ENCODE assay signal across 23 mouse cellular contexts in the genomic region with DNA sequence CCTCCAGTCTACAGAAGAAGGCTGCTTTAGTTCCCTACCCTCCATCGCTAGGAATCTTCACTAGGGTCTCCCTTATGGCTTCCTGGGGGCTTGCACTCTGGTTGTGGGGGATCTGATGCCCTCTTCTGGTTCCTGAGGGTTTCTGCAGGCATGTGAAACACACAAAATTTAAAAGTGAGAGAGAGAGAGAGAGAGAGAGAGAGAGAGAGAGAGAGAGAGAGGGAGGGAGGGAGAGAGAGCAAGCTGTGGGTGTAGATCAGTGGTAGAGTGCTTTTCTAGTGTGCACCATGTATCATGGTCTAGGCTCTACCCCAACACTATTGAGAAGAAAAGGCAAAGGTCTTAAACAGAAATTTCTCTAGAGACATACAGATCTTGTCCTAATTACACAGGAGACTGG. TPM values are rescaled to one million over a fixed set of nuclear protein-coding genes. Genes with fewer than 3 reads are reported as not detected.
DNase-seq lines count a peak whose midpoint lies in the region; TF ChIP-seq lines count a peak whose summit lies in the region.
"Had no signal": no experiment of that assay in that cellular context is flagged by ENCODE, and none has a peak within 500 bp of the region (broad histone marks: within the 10 kb centered on the region; RNA-seq: fewer than 3 reads in every experiment).

No protein-coding gene starts in this region.

- TF ChIP-seq CTCF in layer of hippocampus, adult 2 months (conservative IDR thresholded peaks at IDR 0.05): peak; percentile 38

- H3K36me3 ChIP-seq in midbrain, embryonic 10.5 days: no peaks in the 10 kb centered on the region
- H3K36me3 ChIP-seq: embryonic facial prominence, embryonic 13.5 days; heart, embryonic 15.5 days; hindbrain, embryonic 10.5 days had no signal

- no peaks in the 10 kb centered on the region for H3K4me1 ChIP-seq in midbrain, embryonic 10.5 days
- H3K4me1 ChIP-seq: embryonic facial prominence, embryonic 13.5 days; forebrain, embryonic 13.5 days; heart, embryonic 15.5 days; hindbrain, embryonic 10.5 days had no signal

- no peaks in the 10 kb centered on the region for H3K9me3 ChIP-seq in midbrain, embryonic 10.5 days (replicated peaks)
- H3K9me3 ChIP-seq: embryonic facial prominence, embryonic 13.5 days; forebrain, embryonic 13.5 days; heart, embryonic 15.5 days; hindbrain, embryonic 10.5 days had no signal

- 55% methylated on average over 1 of the region's 1 CpGs for WGBS in midbrain, embryonic 10.5 days

- DNase-seq in layer of hippocampus, adult 2 months (ENCODE audit: low spot score in 2 of 2): no peak
- no peak for DNase-seq in layer of hippocampus, postnatal 36 days
- DNase-seq in thymus, postnatal 0 days (ENCODE audit: low spot score): peak; percentile 26
- no peak for DNase-seq in thymus, postnatal 10 days (ENCODE audit: low spot score in 2 of 2)
- peak; percentile 35 for DNase-seq in R1 (ENCODE audit: low read depth, low spot score)
- no peak for DNase-seq in spleen, postnatal 36 days (ENCODE audit: low spot score in 2 of 2)
- no peak for DNase-seq in midbrain, embryonic 10.5 days (ENCODE audit: low spot score)
- DNase-seq: adrenal gland, postnatal 10 days; cerebellum, adult 18-20 months; cerebellum, adult 9-11 months; cerebellum, postnatal 36 days; forebrain, postnatal 0 days; gastrocnemius, postnatal 14 days; heart, adult 2 months; heart, postnatal 14 days had no signal

- no peaks in the 10 kb centered on the region for H3K27me3 ChIP-seq in midbrain, embryonic 10.5 days (ENCODE audit: low read depth, poor library complexity, severe bottlenecking)
- H3K27me3 ChIP-seq: embryonic facial prominence, embryonic 13.5 days; forebrain, embryonic 13.5 days; heart, embryonic 15.5 days had no signal

- no peak overlapping the region for H3K4me3 ChIP-seq in layer of hippocampus, adult 2 months
- H3K4me3 ChIP-seq in midbrain, embryonic 10.5 days: no peak overlapping the region
- H3K4me3 ChIP-seq: embryonic facial prominence, embryonic 13.5 days; forebrain, embryonic 13.5 days; heart, adult 2 months; heart, embryonic 15.5 days; hindbrain, embryonic 10.5 days had no signal

- H3K27ac ChIP-seq in layer of hippocampus, adult 2 months: no peak overlapping the region
- H3K27ac ChIP-seq in midbrain, embryonic 10.5 days (replicated peaks): no peak overlapping the region
- H3K27ac ChIP-seq: embryonic facial prominence, embryonic 13.5 days; forebrain, embryonic 13.5 days; heart, adult 2 months; heart, embryonic 15.5 days; hindbrain, embryonic 10.5 days; hindbrain, embryonic 14.5 days had no signal

RNA-seq across cellular contexts. Expression of a gene that starts 7.5 kb away (rescaled TPM):
- not detected for total RNA-seq in layer of hippocampus, adult 2 months (2021)
- not detected for total RNA-seq in layer of hippocampus, postnatal 36 days (2021)
- not detected in 2 replicates for polyA plus RNA-seq in thymus, postnatal 0 days (2015; fragmentation: Nextera tagmentation; extraction: Ambion mirVana)
- polyA plus RNA-seq in midbrain, embryonic 10.5 days (2016; fragmentation: Nextera tagmentation; extraction: Ambion mirVana): not detected in 2 replicates
- total RNA-seq: forebrain, postnatal 0 days; gastrocnemius, postnatal 14 days; heart, adult 2 months; heart, postnatal 14 days had no signal
- polyA plus RNA-seq: embryonic facial prominence, embryonic 13.5 days; forebrain, embryonic 13.5 days; forebrain, postnatal 0 days; gonadal fat pad, adult 2 months; heart, adult 2 months; heart, embryonic 11.5 days; hindbrain, embryonic 10.5 days; hindbrain, embryonic 14.5 days had no signal

RNA-seq across cellular contexts. Expression of a gene that starts 13.8 kb away (rescaled TPM):
- 10 to 100 TPM; 14.8 to 20.0 TPM for total RNA-seq in layer of hippocampus, adult 2 months (2021)
- total RNA-seq in layer of hippocampus, postnatal 36 days (2021): 10 to 100 TPM; 19.7 to 21.4 TPM
- 40.5 and 42.9 TPM in 2 replicates for polyA plus RNA-seq in thymus, postnatal 0 days (2015; fragmentation: Nextera tagmentation; extraction: Ambion mirVana)
- polyA plus RNA-seq in midbrain, embryonic 10.5 days (2016; fragmentation: Nextera tagmentation; extraction: Ambion mirVana): 53.7 and 56.2 TPM in 2 replicates

RNA-seq across cellular contexts. Expression of a gene that starts 13.8 kb away (rescaled TPM):
- 100 to 1,000 TPM in 1 of 2 experiments, 10 to 100 TPM in 1; 97.6 to 101 TPM for total RNA-seq in layer of hippocampus, adult 2 months (2021)
- total RNA-seq in layer of hippocampus, postnatal 36 days (2021): 10 to 100 TPM; 87.0 to 95.3 TPM
- 175 and 195 TPM in 2 replicates for polyA plus RNA-seq in thymus, postnatal 0 days (2015; fragmentation: Nextera tagmentation; extraction: Ambion mirVana)
- polyA plus RNA-seq in midbrain, embryonic 10.5 days (2016; fragmentation: Nextera tagmentation; extraction: Ambion mirVana): 191 and 197 TPM in 2 replicates

RNA-seq across cellular contexts. Expression of a gene that starts 19.2 kb away (rescaled TPM):
- not detected for total RNA-seq in layer of hippocampus, adult 2 months (2021)
- total RNA-seq in layer of hippocampus, postnatal 36 days (2021): not detected
- 0.57 and 0.75 TPM in 2 replicates for polyA plus RNA-seq in thymus, postnatal 0 days (2015; fragmentation: Nextera tagmentation; extraction: Ambion mirVana)
- 0.20 and 0.21 TPM in 2 replicates for polyA plus RNA-seq in midbrain, embryonic 10.5 days (2016; fragmentation: Nextera tagmentation; extraction: Ambion mirVana)
- total RNA-seq: adrenal gland, postnatal 10 days; forebrain, postnatal 0 days; gastrocnemius, adult 18-20 months; gastrocnemius, postnatal 14 days; heart, adult 2 months; heart, postnatal 14 days had no signal
- polyA plus RNA-seq: embryonic facial prominence, embryonic 13.5 days; forebrain, embryonic 13.5 days; forebrain, postnatal 0 days; heart, adult 2 months; hindbrain, embryonic 14.5 days had no signal

RNA-seq across cellular contexts. Expression of a gene that starts 26.6 kb away (rescaled TPM):
- 100 to 1,000 TPM; 356 to 361 TPM for total RNA-seq in layer of hippocampus, adult 2 months (2021)
- 100 to 1,000 TPM; 330 to 340 TPM for total RNA-seq in layer of hippocampus, postnatal 36 days (2021)
- polyA plus RNA-seq in thymus, postnatal 0 days (2015; fragmentation: Nextera tagmentation; extraction: Ambion mirVana): 50.2 and 68.3 TPM in 2 replicates
- polyA plus RNA-seq in midbrain, embryonic 10.5 days (2016; fragmentation: Nextera tagmentation; extraction: Ambion mirVana): 78.3 and 93.5 TPM in 2 replicates

Comparison
In these comparisons a context has a peak if more than half of its experiments do, and no peak if none do; other contexts are left out.
1. DNase-seq: peak in thymus, postnatal 0 days (single experiment) and R1 (single experiment); none in layer of hippocampus, adult 2 months (0 of 2), layer of hippocampus, postnatal 36 days (0 of 2), thymus, postnatal 10 days (0 of 2), spleen, postnatal 36 days (0 of 2) and midbrain, embryonic 10.5 days (single experiment).